Mouse (Mus musculus) midbrain, embryonic 10.5 days (tissue): ENCODE results near the gene Cubn. TPM values are rescaled to one million over a fixed set of nuclear protein-coding genes. Genes with fewer than 3 reads are reported as not detected.

Experiments
- DNase-seq: peaks from one replicate; pipeline ENCODE4 v3.0.0-alpha.2; 2017; ENCODE audit warnings: low spot score
- H3K27ac ChIP-seq: fragments of 300-500 bp; sonication (generic); replicated peaks from 2 replicates; pipeline ENCODE4 v1.5.1; 2016; ENCODE audit warnings: mild to moderate bottlenecking
- H3K27me3 ChIP-seq: fragments of 300-500 bp; sonication (generic); 2 replicates; pipeline ENCODE4 v1.6.1; 2016; ENCODE audit warnings: low read depth, mild to moderate bottlenecking; ENCODE audit not compliant: poor library complexity, severe bottlenecking
- H3K36me3 ChIP-seq: fragments of 300-500 bp; sonication (generic); 2 replicates; pipeline ENCODE4 v1.6.1; 2016; ENCODE audit warnings: mild to moderate bottlenecking, moderate library complexity
- H3K4me1 ChIP-seq: fragments of 300-500 bp; sonication (generic); 2 replicates; pipeline ENCODE4 v1.6.1; 2016
- H3K4me3 ChIP-seq: fragments of 300-500 bp; sonication (generic); 2 replicates; pipeline ENCODE4 v1.5.1; 2016; ENCODE audit warnings: mild to moderate bottlenecking, moderate library complexity
- H3K9me3 ChIP-seq: fragments of 300-500 bp; sonication (generic); replicated peaks from 2 replicates; pipeline ENCODE4 v1.6.1; 2016; ENCODE audit warnings: mild to moderate bottlenecking
- WGBS: fragments of 180-500 bp; shearing (Covaris S2); methylation state at CpG from one replicate; pipeline ENCODE4 v1.1.7; 2016; 5-methylcytosine and 5-hydroxymethylcytosine counted together
- polyA plus RNA-seq: library from polyadenylated mRNA; unstranded; fragments of >200 nt; fragmentation: Nextera tagmentation; extraction: Ambion mirVana; gene quantifications from 2 replicates; pipeline ENCODE4 v1.2.1, GENCODE M21; 2016

Gene Cubn
- polyA plus RNA-seq, 1 experiment from 2014 or later, result 0.48 TPM

GRCm38 (mm10) chr2:13522106-13522505, 30.5 kb upstream of the Cubn start:
- Histone ChIP-seq H3K27ac (no peak overlapping the region), H3K9me3 (no peaks in the 10 kb centered on the region), H3K4me3 (no peak overlapping the region), H3K4me1 (peaks cover 14% of the 10 kb centered on the region), H3K36me3 (peaks cover 9% of the 10 kb centered on the region), H3K27me3 (no peaks in the 10 kb centered on the region)
- WGBS, result 75% methylated on average over 8 of the region's 8 CpGs
- no peak for DNase-seq

GRCm38 (mm10) chr2:13514949-13515348, 23.3 kb upstream of the Cubn start:
- H3K27ac ChIP-seq, result peak overlapping the region; percentile 23; the same call in 1 of the 2 replicates

GRCm38 (mm10) chr2:13502717-13503116, 11.1 kb upstream of the Cubn start:
- DNase-seq, result peak; percentile 9
- H3K4me1 ChIP-seq, result peaks cover 21% of the 10 kb centered on the region
- H3K9me3 ChIP-seq, result no peaks in the 10 kb centered on the region
- H3K27ac ChIP-seq, result no peak overlapping the region
- WGBS, result 94% methylated on average over 2 of the region's 2 CpGs
- H3K4me3 ChIP-seq, result no peak overlapping the region
- H3K36me3 ChIP-seq, result no peaks in the 10 kb centered on the region
- H3K27me3 ChIP-seq, result no peaks in the 10 kb centered on the region

More at GRCm38 (mm10) chr2:13514949-13515348, 23.3 kb upstream of the Cubn start:
- H3K36me3 ChIP-seq, result peaks cover 9% of the 10 kb centered on the region
- peaks cover 13% of the 10 kb centered on the region for H3K4me1 ChIP-seq
- H3K4me3 ChIP-seq, result no peak overlapping the region
- H3K27me3 ChIP-seq, result no peaks in the 10 kb centered on the region
- 40% methylated on average over 4 of the region's 4 CpGs for WGBS
- DNase-seq, result no peak
- H3K9me3 ChIP-seq, result no peaks in the 10 kb centered on the region

GRCm38 (mm10) chr2:13501553-13501952, 9.9 kb upstream of the Cubn start:
- Histone ChIP-seq H3K36me3 (no peaks in the 10 kb centered on the region), H3K27ac (peak overlapping the region; percentile 64), H3K9me3 (no peaks in the 10 kb centered on the region), H3K4me1 (peaks cover 27% of the 10 kb centered on the region), H3K27me3 (no peaks in the 10 kb centered on the region), H3K4me3 (no peak overlapping the region)
- WGBS, result 31% methylated on average over 5 of the region's 5 CpGs
- no peak for DNase-seq

- H3K36me3 ChIP-seq, result no peaks in the 10 kb centered on the region
- H3K4me3 ChIP-seq, result no peak overlapping the region
- peaks cover 27% of the 10 kb centered on the region for H3K4me1 ChIP-seq
- peak; percentile 49 for DNase-seq
- WGBS, result 48% methylated on average over 5 of the region's 5 CpGs
- no peaks in the 10 kb centered on the region for H3K9me3 ChIP-seq
- no peaks in the 10 kb centered on the region for H3K27me3 ChIP-seq
- H3K27ac ChIP-seq, result peak overlapping the region; percentile 64
Measured at GRCm38 (mm10) chr2:13500298-13500999, 8.8 kb upstream of the Cubn start.

GRCm38 (mm10) chr2:13499196-13499595, 7.6 kb upstream of the Cubn start:
- Histone ChIP-seq H3K27ac (no peak overlapping the region), H3K27me3 (no peaks in the 10 kb centered on the region), H3K4me3 (no peak overlapping the region), H3K36me3 (no peaks in the 10 kb centered on the region), H3K9me3 (no peaks in the 10 kb centered on the region), H3K4me1 (peaks cover 27% of the 10 kb centered on the region)
- DNase-seq, result no peak
- 88% methylated on average over 7 of the region's 7 CpGs for WGBS

GRCm38 (mm10) chr2:13496087-13496486, 4.5 kb upstream of the Cubn start:
- Histone ChIP-seq H3K27ac (no peak overlapping the region), H3K4me1 (peaks cover 30% of the 10 kb centered on the region), H3K36me3 (no peaks in the 10 kb centered on the region), H3K9me3 (no peaks in the 10 kb centered on the region), H3K4me3 (no peak overlapping the region), H3K27me3 (no peaks in the 10 kb centered on the region)
- no peak for DNase-seq
- WGBS, result 86% methylated on average over 2 of the region's 2 CpGs

- peaks cover 25% of the 10 kb centered on the region for H3K4me1 ChIP-seq
- WGBS, result 85% methylated on average over 4 of the region's 4 CpGs
- H3K27me3 ChIP-seq, result no peaks in the 10 kb centered on the region
- no peaks in the 10 kb centered on the region for H3K36me3 ChIP-seq
- no peak overlapping the region for H3K27ac ChIP-seq
- no peak for DNase-seq
- no peak overlapping the region for H3K4me3 ChIP-seq
- H3K9me3 ChIP-seq, result no peaks in the 10 kb centered on the region
Measured at GRCm38 (mm10) chr2:13492927-13493326, 1.3 kb upstream of the Cubn start.

- Histone ChIP-seq H3K27ac (no peak overlapping the region), H3K36me3 (no peaks in the 10 kb centered on the region), H3K4me1 (peaks cover 17% of the 10 kb centered on the region), H3K27me3 (no peaks in the 10 kb centered on the region), H3K4me3 (no peak overlapping the region), H3K9me3 (no peaks in the 10 kb centered on the region)
- WGBS, result 92% methylated on average over 2 of the region's 2 CpGs
- DNase-seq, result no peak
Measured at GRCm38 (mm10) chr2:13490480-13490879, 1.1 kb downstream of the Cubn start.

- Histone ChIP-seq H3K36me3 (no peaks in the 10 kb centered on the region), H3K27me3 (no peaks in the 10 kb centered on the region), H3K9me3 (no peaks in the 10 kb centered on the region), H3K4me3 (no peak overlapping the region), H3K27ac (no peak overlapping the region), H3K4me1 (peaks cover 7% of the 10 kb centered on the region)
- DNase-seq, result no peak
- 86% methylated on average over 8 of the region's 8 CpGs for WGBS
Measured at GRCm38 (mm10) chr2:13486470-13486869, 5.1 kb downstream of the Cubn start.

GRCm38 (mm10) chr2:13484566-13484965, 7.0 kb downstream of the Cubn start:
- WGBS, result 89% methylated on average over 3 of the region's 3 CpGs

GRCm38 (mm10) chr2:13480744-13481143, 10.9 kb downstream of the Cubn start:
- Histone ChIP-seq H3K4me1 (no peaks in the 10 kb centered on the region), H3K9me3 (no peaks in the 10 kb centered on the region), H3K36me3 (no peaks in the 10 kb centered on the region), H3K27ac (no peak overlapping the region), H3K27me3 (no peaks in the 10 kb centered on the region), H3K4me3 (no peak overlapping the region)
- WGBS, result 87% methylated on average over 2 of the region's 2 CpGs
- DNase-seq, result no peak

More at GRCm38 (mm10) chr2:13484566-13484965, 7.0 kb downstream of the Cubn start:
- no peak overlapping the region for H3K4me3 ChIP-seq
- no peak overlapping the region for H3K27ac ChIP-seq
- H3K27me3 ChIP-seq, result no peaks in the 10 kb centered on the region
- H3K9me3 ChIP-seq, result no peaks in the 10 kb centered on the region
- H3K36me3 ChIP-seq, result no peaks in the 10 kb centered on the region
- no peak for DNase-seq
- H3K4me1 ChIP-seq, result no peaks in the 10 kb centered on the region

GRCm38 (mm10) chr2:13479165-13479564, 12.4 kb downstream of the Cubn start:
- no peak overlapping the region for H3K4me3 ChIP-seq

More at GRCm38 (mm10) chr2:13479165-13479564, 12.4 kb downstream of the Cubn start:
- Histone ChIP-seq H3K27ac (no peak overlapping the region), H3K27me3 (no peaks in the 10 kb centered on the region), H3K36me3 (no peaks in the 10 kb centered on the region), H3K4me1 (no peaks in the 10 kb centered on the region), H3K9me3 (no peaks in the 10 kb centered on the region)
- DNase-seq, result no peak
- WGBS, result 94% methylated on average over 7 of the region's 7 CpGs
